Mouse (Mus musculus) E14TG2a.4 (cell line): ENCODE data around the gene Pip4k2a.

ENCODE experiments used
- CTCF ChIP-seq: conservative IDR thresholded peaks from 2 replicates; pipeline ENCODE4 v1.5.1; 2014; ENCODE audit warnings: low read length
- NANOG ChIP-seq: IDR thresholded peaks from 2 replicates; pipeline ENCODE4 v1.6.1; 2014; ENCODE audit warnings: borderline replicate concordance, low read length, mixed read lengths
- POU5F1 ChIP-seq: IDR thresholded peaks from 2 replicates; pipeline ENCODE4 v1.6.1; 2014; ENCODE audit warnings: low read length, borderline replicate concordance

- TF ChIP-seq CTCF (no peak), NANOG (no peak), POU5F1 (no peak)
Observed at GRCm38 (mm10) chr2:18874626-18875025, 123.3 kb downstream of the Pip4k2a start.
